Mouse (Mus musculus): ENCODE results near the gene 2810021J22Rik. TPM values are rescaled to one million over a fixed set of nuclear protein-coding genes. Genes with fewer than 3 reads are reported as not detected.

Gene 2810021J22Rik
- polyA plus RNA-seq, 1 experiment: 4.0 TPM

- no peak overlapping the region for H3K4me3 ChIP-seq (ENCODE audit: extremely low read depth, insufficient read depth, insufficient read length)
- WGBS: 63% methylated on average over 2 of the region's 2 CpGs
- H3K4me1 ChIP-seq (ENCODE audit: control insufficient read depth, insufficient read depth, insufficient read length): 0 out of 2 replicates have a peak, but pooled peaks cover 2% of the 10 kb centered on the region
- no peaks in the 10 kb centered on the region for H3K27me3 ChIP-seq (ENCODE audit: control insufficient read depth, insufficient read depth, low read length)
- no peak for DNase-seq (ENCODE audit: low read depth in 1 of 2, low spot score in 2 of 2)
- no peak overlapping the region for H3K27ac ChIP-seq (ENCODE audit: insufficient read depth, low read length)
- peaks cover under 1% of the 10 kb centered on the region; the same call in 1 of the 2 replicates for H3K36me3 ChIP-seq (ENCODE audit: control insufficient read depth, insufficient read depth, low read length)
- TF ChIP-seq POLR2A (IDR thresholded peaks at IDR 0.05; ENCODE audit: low read depth, low read length): no peak
- TF ChIP-seq CTCF (IDR thresholded peaks at IDR 0.05; ENCODE audit: extremely low read depth, insufficient read depth, insufficient read length, insufficient replicate concordance): no peak
These were observed 60.0 kb downstream of the 2810021J22Rik start for GRCm38 (mm10) chr11:58927053-58927452.

- Histone ChIP-seq H3K27ac (ENCODE audit: insufficient read depth, low read length) (peak overlapping the region; percentile 88), H3K27me3 (ENCODE audit: control insufficient read depth, insufficient read depth, low read length) (no peaks in the 10 kb centered on the region), H3K36me3 (ENCODE audit: control insufficient read depth, insufficient read depth, low read length) (peaks cover 9% of the 10 kb centered on the region), H3K4me3 (ENCODE audit: extremely low read depth, insufficient read depth, insufficient read length) (peak overlapping the region; percentile 52), H3K4me1 (ENCODE audit: control insufficient read depth, insufficient read depth, insufficient read length) (0 out of 2 replicates have a peak, but pooled peaks cover 2% of the 10 kb centered on the region)
- peak; percentile 76; the same call in 1 of the 2 replicates for TF ChIP-seq CTCF (IDR thresholded peaks at IDR 0.05; ENCODE audit: extremely low read depth, insufficient read depth, insufficient read length, insufficient replicate concordance)
- no peak for TF ChIP-seq POLR2A (IDR thresholded peaks at IDR 0.05; ENCODE audit: low read depth, low read length)
- WGBS: under 1% methylated on average over 20 of the region's 20 CpGs
- peak; percentile 63 to 80 for DNase-seq (ENCODE audit: low read depth in 1 of 2, low spot score in 2 of 2)
These were observed 61.0 kb downstream of the 2810021J22Rik start for GRCm38 (mm10) chr11:58927790-58928651.

- Histone ChIP-seq H3K4me3 (ENCODE audit: extremely low read depth, insufficient read depth, insufficient read length) (no peak overlapping the region), H3K4me1 (ENCODE audit: control insufficient read depth, insufficient read depth, insufficient read length) (0 out of 2 replicates have a peak, but pooled peaks cover 2% of the 10 kb centered on the region), H3K36me3 (ENCODE audit: control insufficient read depth, insufficient read depth, low read length) (peaks cover 17% of the 10 kb centered on the region), H3K27ac (ENCODE audit: insufficient read depth, low read length) (no peak overlapping the region), H3K27me3 (ENCODE audit: control insufficient read depth, insufficient read depth, low read length) (no peaks in the 10 kb centered on the region)
- TF ChIP-seq POLR2A (IDR thresholded peaks at IDR 0.05; ENCODE audit: low read depth, low read length): no peak
- 90% methylated on average over 3 of the region's 4 CpGs for WGBS
- no peak for DNase-seq (ENCODE audit: low read depth in 1 of 2, low spot score in 2 of 2)
These were observed 62.0 kb downstream of the 2810021J22Rik start for GRCm38 (mm10) chr11:58929055-58929454.

GRCm38 (mm10) chr11:58929641-58930040, 62.6 kb downstream of the 2810021J22Rik start:
- H3K4me1 ChIP-seq (ENCODE audit: control insufficient read depth, insufficient read depth, insufficient read length): 0 out of 2 replicates have a peak, but pooled peaks cover 2% of the 10 kb centered on the region
- H3K27me3 ChIP-seq (ENCODE audit: control insufficient read depth, insufficient read depth, low read length): no peaks in the 10 kb centered on the region
- TF ChIP-seq CTCF (IDR thresholded peaks at IDR 0.05; ENCODE audit: extremely low read depth, insufficient read depth, insufficient read length, insufficient replicate concordance): no peak
- TF ChIP-seq POLR2A (IDR thresholded peaks at IDR 0.05; ENCODE audit: low read depth, low read length): no peak
- H3K27ac ChIP-seq (ENCODE audit: insufficient read depth, low read length): no peak overlapping the region
- H3K4me3 ChIP-seq (ENCODE audit: extremely low read depth, insufficient read depth, insufficient read length): no peak overlapping the region
- H3K36me3 ChIP-seq (ENCODE audit: control insufficient read depth, insufficient read depth, low read length): peaks cover 20% of the 10 kb centered on the region
- no peak for DNase-seq (ENCODE audit: low read depth in 1 of 2, low spot score in 2 of 2)
- 68% methylated on average over 3 of the region's 3 CpGs for WGBS

- Histone ChIP-seq H3K27ac (ENCODE audit: insufficient read depth, low read length) (no peak overlapping the region), H3K4me1 (ENCODE audit: control insufficient read depth, insufficient read depth, insufficient read length) (0 out of 2 replicates have a peak, but pooled peaks cover 2% of the 10 kb centered on the region), H3K27me3 (ENCODE audit: control insufficient read depth, insufficient read depth, low read length) (no peaks in the 10 kb centered on the region), H3K36me3 (ENCODE audit: control insufficient read depth, insufficient read depth, low read length) (peaks cover 20% of the 10 kb centered on the region), H3K4me3 (ENCODE audit: extremely low read depth, insufficient read depth, insufficient read length) (no peak overlapping the region)
- 91% methylated on average over 3 of the region's 3 CpGs for WGBS
- TF ChIP-seq CTCF (IDR thresholded peaks at IDR 0.05; ENCODE audit: extremely low read depth, insufficient read depth, insufficient read length, insufficient replicate concordance): no peak
- no peak for TF ChIP-seq POLR2A (IDR thresholded peaks at IDR 0.05; ENCODE audit: low read depth, low read length)
- no peak for DNase-seq (ENCODE audit: low read depth in 1 of 2, low spot score in 2 of 2)
These were observed 63.2 kb downstream of the 2810021J22Rik start for GRCm38 (mm10) chr11:58930254-58930653.

- no peaks in the 10 kb centered on the region for H3K27me3 ChIP-seq (ENCODE audit: control insufficient read depth, insufficient read depth, low read length)
- H3K4me3 ChIP-seq (ENCODE audit: extremely low read depth, insufficient read depth, insufficient read length): no peak overlapping the region
- peaks cover 23% of the 10 kb centered on the region for H3K36me3 ChIP-seq (ENCODE audit: control insufficient read depth, insufficient read depth, low read length)
- H3K27ac ChIP-seq (ENCODE audit: insufficient read depth, low read length): no peak overlapping the region
- H3K4me1 ChIP-seq (ENCODE audit: control insufficient read depth, insufficient read depth, insufficient read length): peaks cover 2% of the 10 kb centered on the region; the same call in 1 of the 2 replicates
- WGBS: 71% methylated on average over 4 of the region's 4 CpGs
- no peak for TF ChIP-seq CTCF (IDR thresholded peaks at IDR 0.05; ENCODE audit: extremely low read depth, insufficient read depth, insufficient read length, insufficient replicate concordance)
- no peak for DNase-seq (ENCODE audit: low read depth in 1 of 2, low spot score in 2 of 2)
These were observed 64.6 kb downstream of the 2810021J22Rik start for GRCm38 (mm10) chr11:58931576-58931975.

Other genes starting within 250 kb of the 2810021J22Rik start
- gene Olfr323, start 236.7 kb upstream of the 2810021J22Rik start, polyA plus RNA-seq (2012; rRNA removed): not detected in 2 replicates
- gene Trim58, start 226.8 kb upstream of the 2810021J22Rik start, polyA plus RNA-seq (2012; rRNA removed): 4.6 and 8.9 TPM in 2 replicates
- 0.21 TPM in 1 of 2 replicates, not detected in the other for gene Olfr322, start 208.4 kb upstream of the 2810021J22Rik start, polyA plus RNA-seq (2012; rRNA removed)
- gene Olfr320, start 186.1 kb upstream of the 2810021J22Rik start, polyA plus RNA-seq (2012; rRNA removed): not detected in 2 replicates
- gene Olfr319, start 168.1 kb upstream of the 2810021J22Rik start, polyA plus RNA-seq (2012; rRNA removed): not detected in 2 replicates
- gene Olfr318, start 143.2 kb upstream of the 2810021J22Rik start, polyA plus RNA-seq (2012; rRNA removed): not detected in 2 replicates
- not detected in 2 replicates for gene Olfr317, start 128.0 kb upstream of the 2810021J22Rik start, polyA plus RNA-seq (2012; rRNA removed)
- gene Olfr316, start 114.5 kb upstream of the 2810021J22Rik start, polyA plus RNA-seq (2012; rRNA removed): not detected in 2 replicates
- not detected in 2 replicates for gene Olfr315, start 94.0 kb upstream of the 2810021J22Rik start, polyA plus RNA-seq (2012; rRNA removed)
- not detected in 2 replicates for gene Olfr314, start 84.3 kb upstream of the 2810021J22Rik start, polyA plus RNA-seq (2012; rRNA removed)
- gene Fam183b, start 65.3 kb upstream of the 2810021J22Rik start, polyA plus RNA-seq (2012; rRNA removed): not detected in 2 replicates
- not detected in 2 replicates for gene Olfr313, start 52.2 kb upstream of the 2810021J22Rik start, polyA plus RNA-seq (2012; rRNA removed)
- gene Olfr312, start 38.0 kb upstream of the 2810021J22Rik start, polyA plus RNA-seq (2012; rRNA removed): not detected in 2 replicates
- not detected in 2 replicates for gene Olfr311, start 28.0 kb upstream of the 2810021J22Rik start, polyA plus RNA-seq (2012; rRNA removed)
- gene Gm12258, start 20.1 kb upstream of the 2810021J22Rik start, polyA plus RNA-seq (2012; rRNA removed): 2.6 and 2.9 TPM in 2 replicates
- gene Zfp39, start 37.0 kb downstream of the 2810021J22Rik start, polyA plus RNA-seq (2012; rRNA removed): 1.2 and 1.3 TPM in 2 replicates
- gene Btnl10, start 50.7 kb downstream of the 2810021J22Rik start, polyA plus RNA-seq (2012; rRNA removed): 14.6 and 14.9 TPM in 2 replicates
- 157 and 230 TPM in 2 replicates for gene Rnf187, start 71.7 kb downstream of the 2810021J22Rik start, polyA plus RNA-seq (2012; rRNA removed)
- 13.2 and 21.2 TPM in 2 replicates for gene Hist3h2ba, start 81.7 kb downstream of the 2810021J22Rik start, polyA plus RNA-seq (2012; rRNA removed)
- gene Hist3h2a, start 87.5 kb downstream of the 2810021J22Rik start, polyA plus RNA-seq (2012; rRNA removed): 14.8 and 20.0 TPM in 2 replicates
- gene Trim17, start 87.5 kb downstream of the 2810021J22Rik start, polyA plus RNA-seq (2012; rRNA removed): 0.06 and 0.23 TPM in 2 replicates
- gene Trim11, start 110.9 kb downstream of the 2810021J22Rik start, polyA plus RNA-seq (2012; rRNA removed): 55.6 and 62.0 TPM in 2 replicates

Data from spleen, adult 2 months (tissue).